Mouse (Mus musculus): Measurements from ENCODE around the gene Adssl1. TPM values are rescaled to one million over a fixed set of nuclear protein-coding genes. Genes with fewer than 3 reads are reported as not detected.

Adssl1 gene
- total RNA-seq, 2 experiments from 2014 or later, result 14.3 to 25.8 TPM

DNA sequence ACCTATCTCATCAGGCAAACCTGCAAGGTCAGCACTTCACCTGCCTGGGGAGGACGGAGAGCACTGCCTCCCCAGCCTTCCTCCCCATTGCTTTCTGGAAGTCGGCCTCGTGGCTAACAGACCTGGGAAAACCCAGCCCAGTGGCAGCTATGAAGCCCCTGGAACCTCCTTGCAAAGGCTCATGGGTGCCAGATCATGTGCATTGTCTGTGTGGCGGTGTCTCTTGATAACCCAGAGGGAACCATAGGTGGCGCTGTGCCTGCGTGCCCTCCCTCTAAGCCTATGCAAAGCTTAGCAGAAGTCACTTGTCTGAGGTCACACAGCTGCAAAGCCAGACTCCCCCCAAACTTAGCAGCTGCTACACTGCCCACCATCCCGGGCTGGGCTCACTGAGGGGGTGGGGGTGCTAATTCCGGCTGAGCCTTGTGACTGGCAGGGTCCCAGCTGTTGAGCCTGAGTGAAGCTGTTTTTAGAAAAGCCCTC, 1.9 kb upstream of the Adssl1 start:
- intact Hi-C loops (cut with DNase I), result no loop called here
- peak; percentile 54 to 67 for DNase-seq (ENCODE audit: low spot score in 2 of 2)

DNA sequence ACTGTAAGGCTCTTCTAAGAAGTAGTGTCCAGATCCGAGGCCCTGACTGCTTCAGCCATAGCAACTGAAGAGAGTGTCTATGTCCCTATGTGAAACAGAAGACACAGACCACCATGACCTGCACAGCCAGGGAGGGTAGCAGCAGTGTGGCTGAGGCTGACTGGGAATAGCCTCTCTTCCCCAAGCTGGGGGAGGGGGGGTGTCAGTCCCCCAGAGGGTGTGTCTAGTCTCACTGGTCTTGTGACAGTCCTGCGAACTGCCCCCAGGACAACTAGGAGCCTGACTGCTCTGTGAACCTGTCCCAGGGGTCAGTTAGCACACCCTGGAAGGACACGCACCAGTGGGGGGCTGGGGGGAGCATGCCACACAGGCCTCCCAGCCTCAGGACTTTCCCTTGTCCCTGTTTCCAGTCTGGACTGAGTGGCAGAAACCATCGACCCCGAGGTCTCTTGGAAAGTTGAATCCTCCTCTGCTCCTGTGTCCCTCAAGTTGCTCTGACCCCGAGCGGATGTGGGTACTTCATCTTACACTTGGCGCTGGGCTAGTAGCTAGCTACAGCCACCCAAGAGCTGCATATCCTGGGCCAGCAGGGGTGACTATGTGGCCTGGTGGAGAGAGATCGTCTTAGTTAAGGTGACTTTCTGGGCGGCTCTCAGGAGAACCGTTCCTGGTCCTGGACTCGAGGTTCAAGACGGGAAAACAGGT, 712 bp upstream of the Adssl1 start:
- DNase-seq (ENCODE audit: low spot score in 2 of 2), result no peak
- intact Hi-C loops (cut with DNase I), result no loop called here

DNA sequence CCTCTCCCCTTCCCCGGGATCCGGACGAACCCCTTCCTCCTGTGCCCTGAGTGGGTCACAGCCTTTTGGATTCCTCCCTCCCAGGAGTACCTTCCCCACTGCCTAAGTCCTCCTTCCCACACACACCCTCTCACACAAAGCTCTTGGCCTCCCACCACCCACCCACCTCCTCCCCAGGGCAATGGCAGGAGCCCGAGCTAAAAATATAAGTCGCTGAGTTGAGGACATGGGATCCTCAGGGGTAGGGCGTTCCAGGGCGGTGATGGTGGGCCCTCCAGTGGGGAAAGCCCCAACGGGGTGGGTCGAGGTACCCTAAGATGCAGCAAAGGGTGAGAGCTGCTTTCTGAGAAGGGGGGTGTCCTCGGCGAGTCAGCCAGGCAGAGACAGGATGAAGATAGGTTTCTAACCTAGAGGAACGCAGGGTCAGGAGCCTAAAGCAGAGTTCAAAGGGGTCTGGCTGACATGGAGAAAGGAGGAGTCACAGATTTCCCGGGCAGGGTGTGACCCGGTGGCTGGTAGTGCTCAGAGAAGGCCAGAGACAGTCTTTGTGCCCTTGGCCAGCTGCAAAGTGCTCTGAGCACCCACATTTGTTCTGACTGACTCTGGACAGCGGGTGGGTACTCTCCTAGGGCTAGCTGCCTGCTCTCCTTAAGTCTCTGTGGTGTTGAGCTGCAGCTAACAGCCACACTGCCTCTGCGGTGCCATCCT, 663 bp downstream of the Adssl1 start:
- DNase-seq (ENCODE audit: low spot score in 2 of 2), result no peak
- intact Hi-C loops (cut with DNase I), result loop anchor here (2.0 kb wide), 1 partner anchor 68 kb away; no protein-coding TSS in a partner anchor

DNA sequence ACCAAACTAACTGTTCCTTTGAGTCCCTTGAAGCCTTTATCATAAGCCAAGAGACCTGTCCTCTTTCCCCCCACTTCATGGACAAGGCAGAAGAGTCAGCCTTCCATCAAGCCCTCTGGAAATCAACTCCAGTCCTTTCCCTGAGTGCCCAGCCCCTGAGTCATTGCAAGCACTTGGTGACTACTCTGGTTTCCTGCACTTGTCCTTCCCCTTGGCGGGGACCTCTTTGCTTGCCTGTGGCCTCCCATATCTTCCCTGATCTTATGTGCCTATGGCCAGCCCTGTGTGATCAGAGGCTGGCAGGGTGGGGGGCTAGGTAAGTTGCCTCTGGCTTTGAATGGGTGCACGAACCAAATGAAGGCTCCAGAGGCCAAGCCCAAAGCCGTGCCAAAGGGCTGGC, 2.1 kb downstream of the Adssl1 start:
- no peak for DNase-seq (ENCODE audit: low spot score in 2 of 2)
- intact Hi-C loops (cut with DNase I), result loop anchor here (2.0 kb wide), 1 partner anchor 69 kb away; no protein-coding TSS in a partner anchor

GRCm38 (mm10) chr12:112623742-112624141, 3.9 kb downstream of the Adssl1 start:
- peak; percentile 42 to 53 for DNase-seq (ENCODE audit: low spot score in 2 of 2)
- intact Hi-C loops (cut with DNase I), result no loop called here

DNA sequence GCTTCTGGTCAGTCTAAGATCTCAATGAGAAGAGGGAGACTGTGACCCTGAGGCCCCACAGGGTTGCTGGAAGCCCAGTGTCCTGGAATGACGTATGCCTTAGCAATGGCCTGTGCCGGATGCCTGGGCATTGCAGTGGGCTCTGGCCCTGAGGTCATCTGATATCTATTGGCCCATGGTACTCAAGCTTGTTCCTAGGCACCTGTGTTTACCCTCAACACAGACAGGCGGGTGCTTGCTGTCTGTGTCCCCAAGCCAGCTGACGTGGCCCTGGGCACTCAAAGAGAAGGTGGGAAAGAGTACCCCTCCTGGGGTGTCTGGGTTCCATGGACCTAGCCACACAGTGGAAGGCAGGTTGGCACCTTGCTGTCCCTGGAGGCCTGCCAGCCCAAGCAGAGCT, 5.9 kb downstream of the Adssl1 start:
- intact Hi-C loops (cut with DNase I), result no loop called here
- DNase-seq (ENCODE audit: low spot score in 2 of 2), result no peak

DNA sequence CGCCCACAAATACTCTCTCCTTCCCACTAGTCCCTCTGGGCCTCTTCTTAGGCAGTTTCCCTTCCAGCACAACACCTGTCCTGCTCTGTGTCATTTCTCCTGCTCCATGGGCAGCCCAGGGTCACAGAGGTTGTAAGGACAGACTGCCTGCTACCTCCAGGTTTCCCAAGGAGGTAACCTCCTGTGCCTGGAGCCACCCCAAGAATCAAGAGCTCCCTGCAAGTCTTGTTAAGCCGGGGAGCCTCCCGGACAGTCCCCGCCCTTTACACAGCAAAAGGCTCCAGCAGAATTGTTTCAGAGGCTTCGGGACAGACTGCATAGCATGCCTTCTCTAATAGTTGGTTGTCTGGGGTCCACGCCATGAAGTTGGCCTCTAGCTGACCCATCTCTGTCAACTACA, 6.6 kb downstream of the Adssl1 start:
- DNase-seq (ENCODE audit: low spot score in 2 of 2), result no peak
- intact Hi-C loops (cut with DNase I), result no loop called here

DNA sequence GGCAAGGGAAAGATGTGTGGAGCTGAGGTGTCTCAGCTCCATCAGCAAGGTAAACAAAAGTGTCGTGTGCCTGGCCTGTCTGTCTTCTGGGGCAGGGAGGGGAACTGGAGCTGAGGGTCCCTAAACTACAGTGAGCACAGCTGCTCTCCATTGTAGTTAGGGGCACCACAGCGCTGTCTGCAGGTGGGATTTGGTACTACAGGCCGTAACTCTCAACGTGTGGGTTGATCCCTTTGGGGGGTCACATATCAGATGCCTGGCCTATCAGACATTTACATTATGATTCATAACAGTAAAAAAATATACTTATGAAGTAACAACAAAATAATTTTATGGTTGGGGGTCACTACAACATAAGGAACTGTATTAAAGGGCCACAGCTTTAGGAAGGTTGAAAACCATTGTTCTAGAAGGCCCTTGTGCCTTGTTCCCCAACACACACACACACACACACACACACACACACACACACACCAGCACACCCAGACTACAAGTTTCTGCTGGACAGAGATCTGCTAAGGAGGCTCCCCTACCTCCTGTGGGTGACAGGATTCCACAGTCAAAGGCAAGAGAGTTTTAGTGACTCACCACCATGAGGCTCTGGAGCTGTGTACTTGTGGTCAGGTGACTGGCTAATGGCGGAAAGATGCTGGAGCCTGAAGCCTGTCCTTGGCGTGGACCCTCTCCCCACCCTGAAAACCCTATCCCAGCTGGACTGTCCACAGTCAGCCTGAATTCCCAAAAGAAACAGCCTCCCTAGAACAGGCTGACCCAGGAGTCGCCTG, 7.4 kb downstream of the Adssl1 start:
- intact Hi-C loops (cut with DNase I), result no loop called here
- DNase-seq (ENCODE audit: low spot score in 2 of 2), result no peak

GRCm38 (mm10) chr12:112628197-112628596, 8.4 kb downstream of the Adssl1 start:
- intact Hi-C loops (cut with DNase I), result no loop called here
- no peak for DNase-seq (ENCODE audit: low spot score in 2 of 2)

DNA sequence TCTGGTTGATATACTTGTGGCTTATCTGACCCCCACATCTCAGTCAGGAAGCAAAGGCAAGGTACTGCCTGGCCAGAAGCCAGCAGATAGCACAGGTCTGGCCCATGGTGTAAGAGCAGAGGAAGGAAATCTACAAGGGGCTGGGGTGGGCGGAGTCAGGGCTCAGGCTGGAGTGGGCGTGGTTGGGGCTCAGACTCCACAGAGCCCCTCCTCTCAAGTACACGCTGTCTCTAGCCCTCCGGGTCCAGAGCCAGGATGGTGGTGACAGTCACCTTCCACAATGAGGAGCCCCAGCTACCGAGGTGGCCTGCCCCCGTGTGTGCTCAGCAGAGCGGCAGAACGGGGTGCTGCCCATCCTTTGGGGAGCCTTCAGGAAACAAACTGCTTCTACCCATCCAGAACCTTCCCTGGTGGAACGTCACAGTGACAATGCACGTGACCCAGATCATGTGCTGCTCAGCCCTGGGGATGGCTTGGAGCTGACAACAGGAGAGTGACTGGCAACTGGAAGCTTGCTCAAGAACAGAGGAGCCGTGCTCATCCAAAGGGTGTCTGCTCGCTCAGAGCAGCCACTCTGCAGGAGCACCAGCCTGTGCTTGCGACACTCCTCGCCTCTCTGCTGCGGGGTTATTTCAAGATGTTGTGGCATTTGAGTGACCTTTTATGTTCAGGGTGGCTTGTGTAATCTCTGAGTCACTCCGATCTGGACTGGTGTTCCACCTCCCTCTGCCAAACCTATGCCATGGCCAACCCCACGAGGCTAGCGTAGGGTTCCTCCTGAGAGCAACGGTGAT, 9.3 kb downstream of the Adssl1 start:
- DNase-seq (ENCODE audit: low spot score in 2 of 2), result peak; percentile 29 to 39
- intact Hi-C loops (cut with DNase I), result no loop called here

DNA sequence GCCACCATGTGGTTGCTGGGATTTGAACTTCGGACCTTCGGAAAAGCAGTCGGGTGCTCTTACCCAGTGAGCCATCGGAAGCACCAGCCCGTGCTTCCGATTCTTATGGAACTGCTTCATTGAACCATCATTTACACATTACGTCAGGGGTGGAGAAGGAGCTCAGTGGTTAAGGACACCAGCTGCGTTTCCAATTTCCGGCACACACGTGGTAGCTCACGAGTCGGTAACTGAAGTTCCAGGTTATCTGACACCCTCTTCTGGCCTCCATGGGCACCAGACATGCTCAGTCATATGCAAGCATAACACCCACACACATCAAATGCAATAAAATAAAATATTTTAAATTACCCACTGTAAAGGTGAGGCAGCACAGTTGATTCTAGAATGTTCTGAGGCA, 10.2 kb downstream of the Adssl1 start:
- DNase-seq (ENCODE audit: low spot score in 2 of 2), result no peak
- intact Hi-C loops (cut with DNase I), result no loop called here

GRCm38 (mm10) chr12:112630796-112631195, 11.0 kb downstream of the Adssl1 start:
- intact Hi-C loops (cut with DNase I), result no loop called here
- DNase-seq (ENCODE audit: low spot score in 2 of 2), result no peak

- intact Hi-C loops (cut with DNase I), result no loop called here
- no peak for DNase-seq (ENCODE audit: low spot score in 2 of 2)
Observed at GRCm38 (mm10) chr12:112631472-112631871, 11.6 kb downstream of the Adssl1 start.

DNA sequence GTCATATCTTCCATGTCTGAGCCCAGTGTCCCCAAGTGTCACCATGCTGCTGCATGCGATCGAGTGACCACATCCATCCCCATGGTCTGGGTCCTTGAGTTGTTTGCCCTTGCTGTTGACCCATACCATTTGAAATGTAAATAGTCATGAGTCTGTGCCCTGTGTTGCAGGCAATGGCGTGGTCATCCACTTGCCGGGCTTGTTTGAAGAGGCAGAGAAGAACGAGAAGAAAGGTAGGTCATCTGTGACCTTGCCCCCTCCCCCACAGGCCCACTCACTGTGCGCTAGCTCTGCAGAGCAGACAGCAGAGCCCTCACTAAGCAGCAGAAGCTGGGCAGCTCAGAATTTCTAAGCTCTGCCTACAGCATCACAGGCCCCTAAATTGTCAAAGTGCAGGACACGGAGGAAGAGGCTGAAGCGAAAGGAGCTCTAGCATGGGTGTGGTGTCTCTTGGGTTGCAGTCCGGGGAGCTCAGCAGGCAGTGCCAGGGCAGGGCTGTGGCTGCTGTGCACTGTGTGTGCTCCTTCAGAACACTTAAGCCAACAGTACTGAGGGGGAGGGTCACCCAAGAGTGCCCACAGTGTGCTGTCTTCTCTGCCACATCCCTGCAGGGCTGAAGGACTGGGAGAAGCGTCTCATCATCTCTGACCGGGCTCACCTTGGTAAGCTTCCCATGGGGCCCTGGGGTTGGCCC, 12.4 kb downstream of the Adssl1 start:
- DNase-seq (ENCODE audit: low spot score in 2 of 2), result no peak
- intact Hi-C loops (cut with DNase I), result no loop called here

GRCm38 (mm10) chr12:112632907-112633306, 13.1 kb downstream of the Adssl1 start:
- no peak for DNase-seq (ENCODE audit: low spot score in 2 of 2)

DNA sequence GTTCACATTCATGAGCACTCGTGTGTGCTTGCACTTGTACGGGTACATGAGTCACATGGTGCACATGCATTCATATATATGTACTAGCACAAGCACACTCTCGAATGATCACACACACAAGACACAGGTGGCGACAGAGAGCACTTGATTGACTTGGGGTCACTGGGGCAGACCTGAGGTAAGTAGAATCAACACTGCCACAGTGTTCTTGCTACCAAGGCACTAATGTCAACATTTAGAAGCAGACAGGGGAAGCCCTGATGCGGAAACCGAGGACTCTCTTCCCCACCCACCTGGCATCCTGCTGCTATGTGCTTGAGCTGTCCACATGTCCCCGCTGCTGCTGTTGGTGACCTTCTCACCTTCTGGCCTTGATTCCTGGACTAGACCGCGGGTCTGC, 13.8 kb downstream of the Adssl1 start:
- intact Hi-C loops (cut with DNase I), result no loop called here
- no peak for DNase-seq (ENCODE audit: low spot score in 2 of 2)

More at GRCm38 (mm10) chr12:112632907-112633306, 13.1 kb downstream of the Adssl1 start:
- intact Hi-C loops (cut with DNase I), result no loop called here

- DNase-seq (ENCODE audit: low spot score in 2 of 2), result no peak
- intact Hi-C loops (cut with DNase I), result no loop called here
Observed at GRCm38 (mm10) chr12:112639526-112639925, 19.7 kb downstream of the Adssl1 start.

DNA sequence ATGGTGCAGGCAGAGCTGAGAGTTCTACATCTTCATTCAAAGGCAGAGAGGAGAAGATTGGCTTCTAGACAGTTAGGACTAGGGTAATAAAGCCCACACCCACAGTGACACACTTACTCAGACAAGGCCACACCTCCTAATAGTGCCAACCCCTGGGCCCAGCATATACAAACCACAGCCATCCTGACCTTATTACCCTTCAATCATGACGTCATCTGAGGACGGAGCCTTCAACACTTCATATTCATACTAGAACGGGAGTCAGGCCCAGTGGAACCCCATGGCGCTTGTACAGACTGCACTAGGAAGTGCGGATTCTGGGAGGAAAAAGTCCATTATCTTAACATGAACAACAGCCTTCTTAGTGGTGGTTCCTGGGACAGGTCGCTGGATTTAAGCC, 23.3 kb downstream of the Adssl1 start:
- intact Hi-C loops (cut with DNase I), result no loop called here
- DNase-seq (ENCODE audit: low spot score in 2 of 2), result no peak
